Mouse (Mus musculus) frontal cortex, postnatal 14 days (tissue): ENCODE data around the gene Slc25a5.
"Not testable (repeated sequence)": the region's sequence is repeated elsewhere in the genome, so short reads cannot be mapped to it uniquely, and the experiment has no call there.

Experiments
- DNase-seq, 2 experiments: peaks; one replicate each; pipeline ENCODE4 v3.0.0; 2022; ENCODE audit warnings: low spot score in 2 of 2

Slc25a5 gene

DNA sequence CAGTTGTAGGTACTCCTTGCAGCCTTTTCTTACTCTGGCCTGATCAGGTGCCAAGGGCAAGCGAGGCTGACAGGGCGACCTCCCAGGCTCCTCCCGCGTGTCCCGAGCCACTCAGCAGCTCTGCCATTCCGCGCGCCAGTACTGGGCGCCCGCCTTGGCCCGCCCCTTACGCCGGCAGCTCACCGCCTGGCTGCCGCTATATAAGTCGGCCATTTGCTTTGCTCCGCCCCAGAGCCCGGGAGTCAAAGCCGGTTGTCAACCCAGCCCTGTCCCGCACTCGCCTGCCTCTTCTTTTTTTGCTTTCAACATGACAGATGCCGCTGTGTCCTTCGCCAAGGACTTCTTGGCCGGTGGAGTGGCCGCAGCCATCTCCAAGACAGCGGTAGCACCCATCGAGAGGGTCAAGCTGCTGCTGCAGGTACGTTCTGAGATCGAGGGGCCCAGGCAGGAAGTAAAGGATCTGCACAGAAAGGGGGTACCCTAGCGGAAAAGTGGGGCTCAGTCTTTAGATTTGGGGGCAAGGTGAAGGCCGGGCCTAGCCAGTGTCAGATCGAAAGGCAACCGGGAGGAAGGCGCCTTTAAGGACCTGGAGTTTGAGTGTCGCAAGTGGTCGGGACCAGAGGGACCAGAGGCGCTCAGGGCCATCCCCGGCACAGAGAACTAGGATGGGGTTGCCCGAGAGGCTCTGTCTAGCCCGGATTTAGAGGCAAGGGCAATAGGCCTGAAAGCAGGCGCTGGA is at the start of gene Slc25a5:
Gene Slc25a5, plus strand, starts transcription at position 228 of the 739 bp plus-strand sequence.
- DNase-seq, result peak; percentile 72 to 75

DNA sequence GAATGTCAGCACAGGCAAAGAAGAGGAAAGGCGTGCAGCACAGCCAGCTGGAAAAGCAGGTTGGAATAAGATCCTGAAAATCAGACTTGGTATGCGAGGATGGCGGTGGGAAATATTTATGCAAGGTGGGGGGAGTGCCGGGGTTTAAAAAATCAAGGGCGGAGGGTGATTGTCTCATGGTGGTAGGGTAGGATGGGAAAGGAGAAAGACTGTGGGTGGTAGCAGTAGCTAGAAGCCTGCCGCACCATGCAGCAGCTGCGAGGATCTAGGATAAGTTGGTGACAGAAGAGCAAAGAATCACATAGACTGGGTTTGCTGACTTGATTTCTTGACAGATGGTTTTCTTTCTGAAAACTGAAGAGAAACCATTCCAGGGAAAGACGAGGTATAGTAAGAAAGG is 48.7 kb upstream of the Slc25a5 start:
- DNase-seq, result no peak

DNA sequence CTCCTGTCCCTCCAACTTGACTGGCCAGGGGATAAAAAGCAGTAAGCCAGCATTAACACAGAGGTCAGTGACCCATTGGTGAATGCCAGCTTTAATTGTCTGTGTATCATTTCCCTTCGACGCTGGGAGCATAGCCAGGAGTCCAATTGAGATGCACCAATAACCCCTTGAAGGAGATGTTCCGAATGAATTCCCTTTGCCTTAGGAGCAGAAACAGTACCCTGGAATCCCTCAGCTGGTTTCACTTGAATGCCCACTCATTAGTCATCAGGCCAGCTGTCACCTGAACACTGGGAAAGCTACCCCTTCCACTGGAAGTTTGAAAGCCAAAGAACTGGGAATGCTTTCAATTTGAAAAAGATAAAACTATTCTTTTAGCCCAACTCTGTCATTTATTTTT is 46.9 kb upstream of the Slc25a5 start:
- no peak for DNase-seq

DNA sequence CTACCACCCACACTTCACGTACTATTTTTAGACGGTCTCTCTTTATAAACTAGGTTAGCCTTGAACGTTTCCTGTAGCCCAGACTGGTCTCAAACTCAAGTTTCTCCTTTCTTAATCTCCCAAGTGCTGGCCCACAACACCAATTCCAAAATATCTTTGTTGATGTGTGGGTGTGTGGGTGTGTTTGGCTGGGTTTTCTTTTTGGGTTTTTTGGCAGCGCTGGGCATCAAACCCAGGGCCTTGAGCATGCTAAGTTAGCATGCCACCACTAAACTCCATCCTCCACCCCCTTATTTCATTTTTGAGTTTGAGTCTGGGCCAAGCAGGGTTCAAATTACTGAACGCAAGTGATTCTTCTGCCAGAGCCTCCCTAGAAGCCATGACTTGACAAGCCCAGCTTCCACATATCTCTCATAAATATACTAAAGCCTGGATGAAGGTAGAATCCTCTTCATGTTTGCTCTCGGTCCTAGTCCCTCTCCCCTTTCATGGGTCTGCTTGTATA is 46.1 kb upstream of the Slc25a5 start:
- no peak for DNase-seq

DNA sequence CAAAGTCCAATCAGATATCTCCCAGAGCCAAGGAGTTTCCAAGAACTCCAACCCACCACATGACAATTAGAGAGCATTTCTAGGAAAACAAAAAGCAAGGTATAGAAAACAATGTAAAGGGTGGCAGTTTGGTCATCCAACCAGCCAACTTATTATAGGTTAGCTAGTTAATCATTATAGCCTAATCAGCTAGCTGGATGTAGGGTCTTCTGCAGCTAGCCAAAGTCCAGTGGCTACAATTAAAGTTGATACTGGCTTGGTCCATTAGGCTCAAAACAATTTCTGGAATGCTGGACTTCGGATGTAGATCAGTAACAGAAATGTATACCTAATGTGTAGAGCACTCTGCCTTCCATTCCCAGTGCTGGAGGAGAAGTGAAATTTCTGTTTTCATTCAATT is 44.9 kb upstream of the Slc25a5 start:
- DNase-seq, result no peak

DNA sequence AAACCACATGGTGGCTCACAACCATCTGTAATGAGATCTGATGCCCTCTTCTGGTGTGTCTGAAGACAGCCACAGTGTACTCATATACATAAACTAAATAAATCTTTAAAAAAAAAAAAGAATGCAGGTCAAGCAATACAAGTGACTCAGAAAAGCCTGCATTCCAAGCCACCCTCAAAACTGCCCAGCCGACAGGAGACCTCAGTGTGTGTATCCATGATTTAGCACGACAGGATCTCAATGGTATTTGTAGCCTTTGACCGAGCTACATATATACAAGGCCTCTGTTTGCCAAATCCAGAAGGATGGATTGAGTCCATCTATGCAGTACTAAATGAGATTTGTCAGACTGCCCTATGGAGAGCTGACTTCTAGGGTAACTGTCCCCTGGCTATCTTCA is 42.9 kb upstream of the Slc25a5 start:
- no peak for DNase-seq

DNA sequence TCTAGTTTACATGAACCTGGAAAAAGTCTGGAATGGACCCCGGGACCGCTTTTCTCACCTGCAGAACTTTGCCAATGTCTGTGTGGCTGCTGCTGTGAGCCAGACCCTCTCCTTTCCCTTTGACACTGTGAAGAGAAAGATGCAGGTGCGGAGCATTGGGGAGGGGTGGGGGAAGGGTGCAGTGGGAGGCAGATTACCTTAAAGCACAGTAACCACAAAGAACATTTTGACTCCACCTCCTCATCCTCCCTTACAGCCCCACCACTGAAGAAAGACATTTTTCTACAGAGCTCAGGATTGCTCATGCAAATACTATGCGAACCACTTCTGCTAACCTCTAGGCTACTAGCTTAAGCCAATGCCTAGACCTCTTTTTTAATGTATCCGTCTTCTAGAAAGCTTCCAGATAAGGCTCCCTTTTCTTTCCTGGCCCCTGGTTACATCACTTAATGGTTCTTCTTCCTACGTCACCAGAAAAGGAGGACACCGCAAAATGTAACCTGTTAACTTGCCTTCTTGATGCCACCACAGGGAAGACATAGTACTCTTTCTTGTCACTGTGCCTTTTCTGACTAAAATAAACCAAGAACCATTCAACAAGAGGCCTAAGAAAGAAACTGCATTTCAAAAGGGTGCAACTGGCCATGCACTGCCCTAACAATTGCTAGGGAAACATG is 37.5 kb upstream of the Slc25a5 start:
- DNase-seq, result no peak

DNA sequence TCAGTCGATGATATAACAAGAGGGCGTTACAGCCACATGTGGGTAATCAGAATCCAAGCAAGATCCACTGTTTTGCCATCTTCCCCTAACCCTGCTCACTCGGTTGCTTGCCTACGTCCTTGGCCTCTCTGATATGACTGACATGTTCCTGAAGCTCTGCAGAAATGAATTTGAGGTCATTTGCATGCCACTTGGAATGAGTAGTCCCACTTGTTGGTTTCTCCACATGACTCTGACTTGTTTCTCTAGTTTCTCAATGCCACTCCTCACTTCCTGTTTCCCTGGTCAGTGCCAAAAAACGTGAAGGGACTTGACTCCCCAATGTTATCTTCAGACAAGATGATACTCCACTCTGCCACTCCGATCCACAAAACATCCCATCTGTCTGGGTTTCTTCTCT is 36.9 kb upstream of the Slc25a5 start:
- no peak for DNase-seq

DNA sequence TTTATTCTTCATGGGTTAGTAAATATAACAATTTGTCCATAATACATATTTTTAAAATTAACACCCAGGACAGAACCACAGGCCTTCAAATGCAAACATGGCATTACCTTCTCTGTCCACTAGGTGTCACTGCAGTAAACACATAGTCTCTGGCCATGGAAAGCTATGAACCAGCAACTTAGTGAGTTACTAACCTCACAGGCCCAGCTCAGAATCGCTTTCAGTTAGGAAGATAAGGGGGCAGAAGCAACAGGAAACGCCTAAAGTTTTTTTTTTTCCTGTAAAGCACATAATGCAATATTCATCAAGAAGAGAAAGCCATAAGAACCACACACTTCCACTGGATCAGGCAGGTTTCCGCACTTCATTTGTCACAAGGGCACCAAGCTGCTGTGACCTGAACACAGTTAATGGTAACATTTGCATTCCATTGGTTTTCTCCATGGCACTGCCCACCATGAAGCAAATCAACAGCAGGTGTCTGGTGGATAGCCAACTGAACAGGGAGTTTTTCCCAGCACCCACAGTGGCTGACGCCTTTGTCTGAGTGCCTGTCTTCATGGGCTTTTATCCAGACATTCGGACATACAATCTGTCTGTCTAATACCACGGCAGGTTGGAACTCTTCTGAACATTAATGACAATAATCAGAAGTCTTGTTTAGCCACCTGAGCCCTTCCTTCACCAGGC is 34.4 kb upstream of the Slc25a5 start:
- no peak for DNase-seq

DNA sequence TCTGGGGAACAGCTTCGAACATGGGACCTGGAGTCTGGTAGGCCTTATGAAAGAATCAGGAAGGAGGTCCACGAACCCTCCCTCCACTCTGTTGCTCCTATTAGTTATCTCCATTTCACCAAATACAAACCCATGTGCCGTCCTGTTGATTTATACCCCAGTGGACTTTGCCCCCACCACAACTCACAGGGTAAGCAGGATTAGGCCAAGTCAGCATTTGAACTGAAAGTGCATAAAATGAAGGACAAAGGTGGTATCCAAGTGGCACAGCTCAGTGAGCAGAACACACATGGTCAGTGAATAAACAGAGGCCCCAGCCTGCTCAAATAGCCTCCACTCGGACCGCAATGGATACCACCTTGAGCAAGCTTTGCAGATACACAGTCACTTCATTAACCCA is 33.2 kb upstream of the Slc25a5 start:
- no peak for DNase-seq

DNA sequence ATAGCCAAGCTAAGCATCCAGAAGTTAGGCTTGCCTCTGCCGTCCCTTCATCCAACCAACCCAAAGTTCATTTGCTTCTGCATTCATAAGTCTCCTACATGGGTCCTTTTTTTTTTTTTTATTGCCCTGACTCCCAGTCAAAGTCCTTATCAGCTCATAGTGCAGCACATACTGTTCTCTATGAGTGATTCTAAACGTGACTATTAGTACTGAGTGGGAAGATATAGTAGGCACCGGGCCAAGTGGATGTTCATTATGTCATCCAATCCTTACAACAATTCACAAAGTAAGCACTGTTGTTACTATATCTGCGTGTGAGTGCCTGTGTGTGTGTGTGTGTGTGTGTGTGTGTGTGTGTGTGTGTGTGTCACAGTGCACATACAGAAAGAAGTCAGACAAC is 32.6 kb upstream of the Slc25a5 start:
- no peak for DNase-seq

DNA sequence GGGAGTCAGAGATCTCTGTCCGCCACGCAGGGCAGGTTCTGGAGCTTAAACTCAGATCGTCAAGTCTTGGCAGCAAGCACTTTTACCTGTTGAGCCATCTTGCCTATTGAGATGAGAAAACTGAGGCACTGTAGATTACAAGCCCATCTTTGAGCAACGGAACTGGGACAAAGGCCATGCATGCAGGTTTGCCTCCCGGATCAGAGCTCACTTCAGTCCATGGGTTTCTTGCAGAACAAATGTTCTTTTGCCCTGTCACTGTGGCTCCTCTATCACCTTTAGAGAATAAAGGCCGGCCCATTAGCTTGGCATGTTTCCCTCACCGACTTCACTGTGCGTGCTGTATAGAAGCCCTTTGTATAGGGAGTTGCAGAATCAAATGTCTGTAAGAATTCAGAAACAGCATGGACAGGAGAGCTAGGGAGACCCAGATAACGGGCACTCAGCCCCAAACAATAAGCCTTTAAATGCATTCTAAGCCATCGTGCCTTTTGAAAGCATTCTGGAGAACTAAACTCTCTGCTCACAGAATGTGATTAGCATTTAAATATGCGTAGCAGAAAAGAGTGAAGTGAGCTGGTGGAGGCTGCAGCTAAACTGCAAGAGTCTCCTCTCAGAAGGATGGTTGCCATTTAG is 32.0 kb upstream of the Slc25a5 start:
- DNase-seq, result no peak

DNA sequence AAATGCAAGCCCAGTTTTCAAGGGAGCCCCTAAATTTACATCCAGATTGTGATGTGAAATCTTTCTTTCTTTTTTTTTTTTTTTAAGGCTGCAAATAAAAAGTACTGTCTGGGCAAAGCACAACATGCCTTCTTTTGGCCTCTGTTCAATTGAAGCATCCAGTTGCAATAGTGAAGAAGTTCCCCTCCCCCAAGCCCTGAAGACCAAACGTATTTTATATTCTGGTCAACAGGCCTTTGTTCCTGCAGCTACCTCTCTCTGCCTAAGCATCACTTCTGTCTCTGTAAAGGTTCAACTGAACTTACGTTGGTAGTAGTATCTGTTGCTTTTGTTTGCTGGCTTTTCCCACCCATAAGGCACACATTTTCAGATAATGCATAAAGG is 31.5 kb upstream of the Slc25a5 start:
- no peak for DNase-seq

DNA sequence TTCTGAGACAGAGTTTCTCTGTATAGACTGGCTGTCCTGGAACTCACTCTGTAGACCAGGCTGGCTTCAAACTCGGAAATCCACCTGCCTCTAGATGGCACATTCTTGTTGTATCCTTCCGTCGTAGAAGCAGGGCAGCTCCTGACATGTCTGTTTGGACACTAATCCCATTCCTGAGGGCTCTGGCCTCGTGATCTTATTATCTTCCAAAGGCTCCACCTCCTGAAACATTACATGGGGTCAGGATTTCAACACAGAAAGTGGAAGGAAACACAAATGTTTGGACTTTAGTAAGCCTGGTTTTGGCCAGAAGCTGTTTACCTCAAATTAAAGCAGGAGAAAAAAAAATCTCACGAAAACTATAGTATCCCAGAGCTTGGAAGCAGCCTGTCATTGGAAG is 28.1 kb upstream of the Slc25a5 start:
- no peak for DNase-seq

DNA sequence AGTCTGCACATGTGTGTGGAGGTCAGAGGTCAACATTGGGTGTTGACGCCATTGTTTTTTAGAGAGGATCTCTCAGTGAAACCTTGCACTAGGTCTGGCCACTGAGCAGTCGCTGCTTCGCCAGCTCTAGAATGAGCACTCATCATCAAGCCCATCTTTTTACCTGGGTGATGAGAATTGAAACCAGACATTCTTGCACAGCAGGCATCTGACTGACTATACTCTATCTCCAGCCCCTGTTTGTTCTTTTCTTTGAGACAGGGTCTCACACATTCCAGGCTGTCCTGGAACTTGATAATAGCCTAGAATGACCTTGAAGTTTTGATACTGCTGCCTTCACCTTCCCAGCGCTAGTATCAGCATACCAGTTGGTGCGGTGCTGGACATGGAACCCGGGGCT is 22.9 kb upstream of the Slc25a5 start:
- DNase-seq, result no peak

DNA sequence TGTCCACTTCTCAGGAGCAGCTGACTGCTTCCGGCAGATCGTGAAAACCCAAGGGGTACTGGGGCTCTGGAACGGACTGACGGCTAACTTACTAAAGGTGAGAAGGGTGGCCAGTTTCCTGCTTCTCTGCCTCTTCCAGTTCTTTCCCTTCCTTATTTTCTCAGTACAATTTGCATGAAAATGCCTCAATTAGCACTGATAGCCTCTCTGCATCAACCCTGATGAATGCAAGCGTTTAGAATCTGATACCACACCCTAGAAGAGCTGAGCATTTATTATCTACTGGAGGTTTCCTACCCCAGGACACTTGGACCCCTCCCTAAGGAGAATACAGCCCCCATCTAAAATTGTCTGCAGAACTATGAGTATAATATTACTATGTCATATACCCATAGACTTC is 19.9 kb upstream of the Slc25a5 start:
- DNase-seq, result no peak

DNA sequence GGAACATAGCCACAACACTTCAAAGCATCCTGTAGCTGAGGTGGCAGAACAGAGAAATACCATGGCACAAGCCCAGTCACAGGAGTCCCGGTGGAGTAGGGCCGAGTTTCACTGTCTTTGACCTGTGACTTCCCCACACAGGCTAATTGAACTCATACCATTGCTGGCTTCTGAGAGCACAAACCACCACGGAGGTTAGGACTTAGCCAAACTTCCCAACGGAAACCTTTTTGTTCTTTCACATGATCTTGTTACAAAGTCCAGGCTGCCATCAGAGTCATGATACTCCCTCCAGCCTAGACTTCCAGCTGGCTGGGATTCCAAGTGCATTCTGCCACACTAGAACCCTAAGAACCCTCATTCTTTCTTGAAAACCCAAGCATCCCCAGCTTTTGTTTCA is 17.8 kb upstream of the Slc25a5 start:
- no peak for DNase-seq

DNA sequence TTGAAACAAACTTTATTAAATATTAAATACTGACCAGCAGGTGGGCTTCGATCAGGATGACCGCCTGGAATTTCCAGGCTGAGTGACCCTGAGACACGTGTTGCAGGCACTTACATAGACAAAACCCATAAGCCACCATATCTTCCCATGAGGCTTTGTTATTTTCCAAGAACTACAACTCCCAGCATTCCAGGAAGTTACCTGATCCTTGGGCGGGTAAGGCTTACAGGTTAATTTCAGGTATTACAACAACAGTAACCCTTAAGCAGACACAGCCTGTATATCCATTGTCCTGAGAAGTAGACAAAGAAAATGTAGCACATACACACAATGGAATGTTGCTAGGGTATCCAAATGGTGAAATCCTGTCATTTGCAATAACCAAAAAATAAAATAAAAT is 6.1 kb upstream of the Slc25a5 start:
- no peak for DNase-seq

DNA sequence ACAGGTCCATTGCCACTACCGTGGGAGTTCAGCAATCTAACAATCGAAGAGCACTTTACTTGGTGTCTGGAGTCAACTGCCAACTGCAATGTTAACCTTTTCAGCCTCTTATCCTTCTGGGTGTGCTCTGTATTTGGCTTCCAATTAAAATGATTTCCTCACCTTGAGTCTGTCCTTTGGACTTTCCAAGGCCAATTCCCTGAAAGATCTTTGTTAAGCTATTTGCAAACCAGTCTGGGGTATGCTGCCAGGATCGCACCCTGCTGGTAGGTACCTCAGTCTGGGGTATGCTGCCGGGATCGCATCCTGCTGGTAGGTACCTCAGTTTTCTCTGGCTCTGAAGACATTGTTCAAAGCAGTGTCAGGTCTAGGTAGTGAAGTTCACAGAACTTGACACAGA is 880 bp upstream of the Slc25a5 start:
- DNase-seq, result no peak

DNA sequence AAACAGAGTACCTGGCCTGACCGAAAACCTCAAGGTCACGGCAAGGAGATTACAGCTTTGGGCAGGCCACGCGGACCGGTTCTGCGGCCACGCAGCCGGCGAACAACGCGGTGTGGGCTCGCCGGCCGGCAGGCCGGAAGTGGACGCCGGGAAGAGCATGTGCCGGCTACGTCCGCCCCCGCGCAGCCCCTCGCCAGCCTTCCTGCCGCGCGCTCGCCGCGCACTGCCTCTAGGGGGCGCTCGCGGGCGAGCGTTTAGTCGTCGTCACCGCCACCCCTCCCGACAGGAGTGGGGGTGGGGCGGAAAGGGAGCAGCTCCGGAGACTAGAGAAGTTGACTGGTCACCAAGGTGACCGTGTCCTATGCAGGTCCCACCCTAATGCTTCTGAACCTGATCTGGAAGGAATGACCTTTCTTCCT is 721 bp downstream of the Slc25a5 start:
- peak; percentile 65 to 75 for DNase-seq

DNA sequence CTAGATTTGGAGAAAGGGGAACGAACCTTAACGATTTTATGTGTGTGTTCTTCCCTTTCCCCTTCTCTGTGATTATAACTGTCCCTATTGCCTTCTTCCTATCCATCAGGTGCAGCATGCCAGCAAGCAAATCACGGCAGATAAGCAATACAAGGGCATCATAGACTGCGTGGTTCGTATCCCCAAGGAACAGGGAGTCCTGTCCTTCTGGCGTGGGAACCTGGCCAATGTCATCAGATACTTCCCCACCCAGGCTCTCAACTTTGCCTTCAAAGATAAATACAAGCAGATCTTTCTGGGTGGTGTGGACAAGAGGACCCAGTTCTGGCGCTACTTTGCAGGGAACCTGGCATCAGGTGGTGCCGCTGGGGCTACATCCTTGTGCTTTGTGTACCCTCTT is 1.3 kb downstream of the Slc25a5 start:
- not testable (repeated sequence) for DNase-seq

DNA sequence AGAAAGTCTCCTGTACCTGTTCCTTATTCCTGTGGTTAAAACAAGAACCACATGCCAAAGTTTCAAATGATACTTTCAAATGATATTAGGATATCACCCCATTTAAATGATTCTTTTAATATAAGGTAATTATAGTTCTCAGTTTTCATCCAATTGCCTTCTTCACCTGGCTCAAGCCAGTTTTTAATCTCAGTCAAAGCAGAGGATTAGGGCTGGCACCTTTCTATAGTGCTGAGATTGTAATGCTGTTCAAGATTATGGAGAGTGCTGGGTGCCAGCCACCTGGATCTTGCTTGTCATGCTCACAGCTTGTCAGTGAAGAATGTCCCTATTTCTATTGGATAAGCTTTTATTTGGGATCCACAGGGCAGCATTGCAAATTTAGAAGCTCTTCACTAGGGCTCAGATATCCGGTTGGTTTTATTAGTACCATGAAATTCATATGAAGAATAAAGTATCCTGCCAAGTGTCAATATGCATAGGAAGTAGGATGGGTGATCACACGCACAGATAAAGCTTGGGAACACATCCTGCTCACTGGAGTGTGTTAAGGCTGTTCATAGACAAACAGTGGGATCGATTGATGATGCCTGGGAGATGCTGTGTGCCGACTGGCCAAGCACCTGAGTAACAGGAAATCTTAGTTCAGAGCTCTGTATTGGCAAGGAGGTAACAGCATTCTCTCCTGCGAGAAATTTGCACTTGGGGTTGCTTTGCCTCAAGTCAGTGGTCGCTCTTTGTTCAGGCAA is 3.9 kb downstream of the Slc25a5 start:
- DNase-seq, result no peak
